Mouse (Mus musculus): ENCODE data around the gene Fos.

DNA sequence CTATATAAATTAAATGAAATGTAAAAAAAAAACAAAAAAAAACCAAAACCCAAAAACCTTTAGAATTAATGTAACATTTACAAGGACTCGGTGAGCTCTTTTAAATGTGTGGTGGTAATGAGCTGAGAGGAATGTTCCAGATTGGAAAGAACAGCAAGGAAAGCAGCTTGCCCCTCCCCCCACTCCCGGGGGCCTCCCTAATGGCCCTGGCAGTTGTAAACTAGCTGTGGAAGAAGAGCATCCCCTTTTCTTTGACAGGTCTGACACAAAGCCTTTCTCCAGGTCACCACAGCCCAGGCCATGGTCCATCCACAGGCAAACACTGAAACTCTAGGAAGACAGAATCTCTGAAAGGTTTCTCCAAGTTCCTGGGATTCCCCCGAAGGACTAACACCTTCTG is 5.5 kb downstream of the Fos start:
- TF ChIP-seq CTCF (IDR thresholded peaks at IDR 0.05) (no peak), EP300 (IDR thresholded peaks at IDR 0.05) (no peak)
